Mouse (Mus musculus): ENCODE measurements around the gene Des.

GRCm38 (mm10) chr1:75374950-75375936 lies 15.1 kb downstream of the Des start, which contains the start of gene Speg:
- no peak for TF ChIP-seq TAL1 (IDR thresholded peaks at IDR 0.05; ENCODE audit: low read length)
- TF ChIP-seq GATA1 (IDR thresholded peaks at IDR 0.05; ENCODE audit: low read length): no peak

All from erythroblast, embryonic 14.5 days (primary cell).